Mouse (Mus musculus): ENCODE data around the gene Ets1.

The Ets1 gene

GRCm38 (mm10) chr9:32697291-32698110 is 61.5 kb downstream of the Ets1 start:
- DNase-seq, result no peak

- no peak for DNase-seq
These were observed 62.7 kb downstream of the Ets1 start for GRCm38 (mm10) chr9:32698766-32699165.

GRCm38 (mm10) chr9:32699391-32699841 is 63.4 kb downstream of the Ets1 start:
- no peak for DNase-seq

GRCm38 (mm10) chr9:32700091-32700905 is 64.3 kb downstream of the Ets1 start:
- no peak for DNase-seq

- DNase-seq, result no peak
These were observed 65.3 kb downstream of the Ets1 start for GRCm38 (mm10) chr9:32701126-32701997.

GRCm38 (mm10) chr9:32701998-32702305 is 65.9 kb downstream of the Ets1 start:
- DNase-seq, result no peak

- DNase-seq, result no peak
These were observed 66.9 kb downstream of the Ets1 start for GRCm38 (mm10) chr9:32702836-32703395.

GRCm38 (mm10) chr9:32703976-32704745 is 68.1 kb downstream of the Ets1 start:
- no peak for DNase-seq

- DNase-seq, result no peak
These were observed 69.9 kb downstream of the Ets1 start for GRCm38 (mm10) chr9:32705827-32706478.

GRCm38 (mm10) chr9:32707436-32707835 is 71.4 kb downstream of the Ets1 start:
- DNase-seq, result no peak

GRCm38 (mm10) chr9:32708491-32708890 is 72.5 kb downstream of the Ets1 start:
- DNase-seq, result no peak

- no peak for DNase-seq
These were observed 73.3 kb downstream of the Ets1 start for GRCm38 (mm10) chr9:32709359-32709758.

- no peak for DNase-seq
These were observed 74.0 kb downstream of the Ets1 start for GRCm38 (mm10) chr9:32709764-32710734.

- no peak for DNase-seq
These were observed 75.1 kb downstream of the Ets1 start for GRCm38 (mm10) chr9:32710987-32711652.

- DNase-seq, result no peak
These were observed 75.7 kb downstream of the Ets1 start for GRCm38 (mm10) chr9:32711768-32712167.

GRCm38 (mm10) chr9:32712383-32712910 is 76.4 kb downstream of the Ets1 start:
- no peak for DNase-seq

GRCm38 (mm10) chr9:32713106-32713505 is 77.1 kb downstream of the Ets1 start:
- DNase-seq, result no peak

GRCm38 (mm10) chr9:32713790-32714189 is 77.8 kb downstream of the Ets1 start:
- DNase-seq, result no peak

- DNase-seq, result no peak
These were observed 78.5 kb downstream of the Ets1 start for GRCm38 (mm10) chr9:32714487-32714886.

Measured in cerebellum, adult 9-11 months (tissue).